Mouse (Mus musculus) brain, embryonic 14.5 days (tissue): Measurements from ENCODE around the gene Rab13. TPM values are rescaled to one million over a fixed set of nuclear protein-coding genes. Genes with fewer than 3 reads are reported as not detected.

Experiments
- DNase-seq: peaks from one replicate; pipeline ENCODE4 v3.0.0-alpha.2; 2011; ENCODE audit warnings: low read depth
- CTCF ChIP-seq: fragments of 200-500 bp; IDR thresholded peaks from 2 replicates; pipeline ENCODE4 v1.5.1; 2012; ENCODE audit warnings: inconsistent platforms, mild to moderate bottlenecking, moderate library complexity, borderline replicate concordance; ENCODE audit not compliant: insufficient read depth, insufficient read length; ENCODE audit errors: extremely low read depth
- POLR2A ChIP-seq: fragments of 200-500 bp; IDR thresholded peaks from 2 replicates; pipeline ENCODE4 v1.6.1; 2012; ENCODE audit warnings: mild to moderate bottlenecking, inconsistent platforms, borderline replicate concordance; ENCODE audit not compliant: poor library complexity, insufficient read depth, insufficient read length, severe bottlenecking; ENCODE audit errors: extremely low read depth
- polyA plus RNA-seq: library from polyadenylated mRNA; depleted of rRNA; stranded (reverse); fragments of >200 nt; gene quantifications from 2 replicates; pipeline ENCODE4 v1.2.3, GENCODE M21; 2012; rRNA removed

The Rab13 gene
- 14.5 and 16.4 TPM in 2 replicates for polyA plus RNA-seq

GRCm38 (mm10) chr3:90213377-90213866 lies at the start of gene Rab13, which contains the start of gene Rps27:
TSS of gene Rab13 (plus strand) at chr3:90213695.
TSS of gene Rps27 (minus strand) at chr3:90213651.
- TF ChIP-seq CTCF, result no peak
- peak; percentile 95; the same call in 1 of the 2 replicates for TF ChIP-seq POLR2A
- DNase-seq, result peak; percentile 98

- DNase-seq, result no peak
- TF ChIP-seq POLR2A (no peak), CTCF (no peak)
Observed at GRCm38 (mm10) chr3:90179566-90179965, 33.9 kb upstream of the Rab13 start.

DNA sequence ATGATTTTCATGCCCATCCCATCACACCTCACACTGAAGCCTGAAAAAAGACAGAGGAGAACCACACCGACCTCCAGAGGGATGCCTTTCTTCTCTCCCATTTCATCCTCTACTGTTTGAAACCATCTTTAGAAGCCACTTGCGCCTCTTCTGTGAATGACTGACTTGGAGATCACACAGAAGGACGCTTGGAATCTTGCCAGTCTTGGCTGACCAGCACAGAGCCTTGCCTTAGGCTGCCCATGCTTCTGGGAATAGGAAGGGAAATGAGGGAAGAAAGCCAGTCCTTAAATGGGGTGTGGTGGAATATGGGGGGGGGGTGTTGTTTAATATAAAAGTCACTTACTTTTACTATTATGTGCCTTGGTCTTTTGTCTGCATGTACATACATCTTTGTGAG lies 29.9 kb upstream of the Rab13 start:
- TF ChIP-seq CTCF, result no peak
- TF ChIP-seq POLR2A, result no peak
- no peak for DNase-seq

DNA sequence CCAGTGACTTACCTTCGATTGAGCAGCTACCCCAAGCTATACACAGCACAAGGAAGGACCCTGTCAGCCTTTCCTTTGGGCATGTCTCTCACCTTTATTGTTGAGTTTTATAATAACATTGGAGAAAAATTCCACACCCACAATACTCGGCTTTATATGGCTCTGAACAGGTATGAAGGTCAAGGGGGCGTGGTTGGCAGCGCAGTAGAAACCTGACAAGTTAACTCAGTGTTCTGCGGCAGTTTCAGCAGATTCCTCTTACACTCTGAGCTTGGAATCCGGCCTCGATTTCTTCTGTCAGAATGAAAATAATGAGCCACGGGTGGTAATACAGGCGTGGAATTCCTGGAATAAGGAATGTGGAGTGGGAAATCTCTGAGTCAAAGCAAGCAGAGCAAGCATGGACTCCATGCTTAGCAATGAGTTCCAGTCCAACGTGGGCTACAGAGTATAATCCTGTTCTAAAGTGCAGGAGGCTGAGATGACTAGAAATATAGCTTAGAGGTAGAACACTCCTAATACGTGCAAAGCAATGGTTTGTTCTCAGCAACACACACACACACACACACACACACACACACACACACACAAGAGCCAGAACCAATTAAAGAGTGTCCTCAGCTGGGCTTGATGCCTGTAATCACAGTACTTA lies 22.5 kb upstream of the Rab13 start:
- TF ChIP-seq POLR2A, result no peak
- no peak for TF ChIP-seq CTCF

DNA sequence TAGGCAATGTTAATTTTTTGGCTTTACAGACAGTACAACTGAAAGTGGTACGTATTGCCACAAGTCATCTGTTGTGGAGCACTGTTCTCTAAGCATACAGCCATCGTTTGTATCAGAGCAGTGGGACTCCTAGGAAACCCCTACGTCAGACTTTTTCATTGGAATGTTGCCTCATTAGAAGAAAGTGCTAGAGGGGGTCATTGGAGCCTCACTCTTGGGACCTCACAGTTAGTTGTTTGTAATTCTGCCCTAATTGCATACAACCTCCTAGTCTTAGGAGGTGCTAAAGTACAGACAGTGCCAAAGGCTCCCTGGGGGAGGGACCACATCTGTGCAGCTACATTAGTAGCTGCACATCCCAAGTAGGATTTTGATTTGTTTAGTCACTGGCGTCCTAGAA lies 18.7 kb upstream of the Rab13 start:
- peak; percentile 38 for DNase-seq
- no peak for TF ChIP-seq POLR2A
- TF ChIP-seq CTCF, result no peak

More for the DNA sequence above, 22.5 kb upstream of the Rab13 start:
- no peak for DNase-seq

DNA sequence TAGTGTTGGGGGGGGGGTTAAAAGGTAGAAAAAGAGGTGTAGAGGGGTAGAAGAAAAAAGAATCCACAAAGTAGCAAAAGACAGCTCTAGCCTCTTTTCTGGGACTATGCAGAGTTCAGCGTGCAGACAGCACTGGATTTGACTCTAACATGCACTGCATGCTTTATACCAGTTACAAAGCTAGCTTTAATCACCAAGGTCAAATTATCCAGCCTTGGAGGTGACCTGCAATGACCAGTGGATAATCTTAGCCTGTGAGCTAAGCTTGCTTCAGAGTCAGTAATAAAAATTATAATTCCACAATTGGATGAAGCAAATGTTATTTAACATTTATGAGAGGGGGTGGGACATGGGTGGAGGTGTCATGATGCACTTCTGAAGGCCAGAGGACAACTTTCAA lies 17.9 kb upstream of the Rab13 start:
- TF ChIP-seq CTCF, result no peak
- no peak for TF ChIP-seq POLR2A
- no peak for DNase-seq

- TF ChIP-seq POLR2A (no peak), CTCF (no peak)
- no peak for DNase-seq
Observed at GRCm38 (mm10) chr3:90197548-90197947, 15.9 kb upstream of the Rab13 start.

- TF ChIP-seq POLR2A (no peak), CTCF (no peak)
Observed at GRCm38 (mm10) chr3:90202884-90203283, 10.6 kb upstream of the Rab13 start.

DNA sequence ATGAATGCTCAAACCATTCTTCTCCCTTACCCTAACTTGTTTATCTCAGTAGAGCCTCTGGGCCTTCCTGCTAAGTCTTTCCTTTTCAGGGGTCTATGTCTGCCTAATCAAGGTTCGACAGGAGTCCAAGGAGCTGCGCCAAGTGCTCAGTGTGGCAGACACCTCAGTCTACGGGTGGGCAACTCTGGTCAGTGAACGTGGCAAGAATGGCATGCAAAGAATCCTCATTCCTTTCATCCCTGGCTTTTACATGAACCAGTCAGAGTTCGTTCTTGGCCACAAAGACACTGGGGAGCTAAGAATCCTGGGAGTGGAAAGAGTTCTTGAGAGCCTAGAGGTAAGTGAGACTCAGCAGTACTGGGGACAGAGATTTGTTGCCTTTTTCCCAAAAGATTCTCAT lies 9.9 kb upstream of the Rab13 start:
- no peak for DNase-seq
- TF ChIP-seq POLR2A, result no peak
- no peak for TF ChIP-seq CTCF

More at GRCm38 (mm10) chr3:90202884-90203283, 10.6 kb upstream of the Rab13 start:
- no peak for DNase-seq

- no peak for DNase-seq
- TF ChIP-seq POLR2A (no peak), CTCF (no peak)
Observed at GRCm38 (mm10) chr3:90204582-90204981, 8.9 kb upstream of the Rab13 start.

DNA sequence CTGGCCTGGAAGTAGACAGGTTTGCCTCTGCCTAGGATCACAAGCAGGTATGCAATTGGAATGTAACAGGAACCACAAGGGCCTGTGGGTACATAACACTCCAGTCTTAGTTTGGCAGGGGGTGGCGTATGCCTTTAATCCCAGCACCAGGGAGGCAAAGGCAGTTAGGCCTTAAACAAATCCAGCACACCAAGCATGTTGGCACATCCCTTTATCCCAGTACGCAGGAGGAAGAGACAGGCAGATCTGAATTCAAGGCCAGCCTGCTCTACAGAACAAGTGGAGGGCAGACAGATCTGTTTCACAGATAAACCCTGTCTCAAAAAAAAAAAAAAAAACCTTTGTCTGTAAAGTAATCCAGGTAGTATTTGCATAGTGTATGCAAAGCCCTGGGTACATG lies 4.8 kb upstream of the Rab13 start:
- DNase-seq, result no peak

More for the DNA sequence above, 4.8 kb upstream of the Rab13 start:
- TF ChIP-seq CTCF, result no peak
- no peak for TF ChIP-seq POLR2A
